Mouse (Mus musculus): ENCODE results near the gene Tubd1. TPM values are rescaled to one million over a fixed set of nuclear protein-coding genes. Genes with fewer than 3 reads are reported as not detected.

The Tubd1 gene
- total and polyA plus RNA-seq, 2 experiments from 2014 or later = 2.5 to 8.0 TPM

GRCm38 (mm10) chr11:86578809-86579730 is 34.3 kb downstream of the Tubd1 start:
- 56% methylated on average over 25 of the region's 25 CpGs for WGBS
- H3K4me3 ChIP-seq (ENCODE audit: low read depth, low read length) = no peak overlapping the region
- peaks cover 26% of the 10 kb centered on the region for H3K4me1 ChIP-seq (ENCODE audit: control insufficient read depth, insufficient read depth)
- no peaks in the 10 kb centered on the region for H3K9me3 ChIP-seq (replicated peaks; ENCODE audit: control insufficient read depth, low read length)
- DNase-seq (ENCODE audit: low spot score) (no peak), ATAC-seq (ENCODE audit: insufficient read depth, low read depth) (no peak)
- no peaks in the 10 kb centered on the region for H3K27me3 ChIP-seq (ENCODE audit: control insufficient read depth, insufficient read depth, low read length)
- H3K9ac ChIP-seq (replicated peaks; ENCODE audit: low read depth, low read length) = no peak overlapping the region
- no peak overlapping the region for H3K4me2 ChIP-seq (ENCODE audit: low read depth, low read length)
- H3K27ac ChIP-seq (ENCODE audit: low read depth) = peak overlapping the region; percentile 70
- TF ChIP-seq CTCF (IDR thresholded peaks at IDR 0.05; ENCODE audit: low read depth) = no peak
- TF ChIP-seq EP300 (IDR thresholded peaks at IDR 0.05; ENCODE audit: low read depth) = no peak
- H3K36me3 ChIP-seq (replicated peaks; ENCODE audit: control insufficient read depth, insufficient read depth, low read length) = no peaks in the 10 kb centered on the region

- Histone ChIP-seq H3K4me2 (ENCODE audit: low read depth, low read length) (no peak overlapping the region), H3K36me3 (replicated peaks; ENCODE audit: control insufficient read depth, insufficient read depth, low read length) (no peaks in the 10 kb centered on the region), H3K27me3 (ENCODE audit: control insufficient read depth, insufficient read depth, low read length) (no peaks in the 10 kb centered on the region), H3K4me1 (ENCODE audit: control insufficient read depth, insufficient read depth) (peaks cover 34% of the 10 kb centered on the region), H3K9me3 (replicated peaks; ENCODE audit: control insufficient read depth, low read length) (no peaks in the 10 kb centered on the region), H3K9ac (replicated peaks; ENCODE audit: low read depth, low read length) (no peak overlapping the region), H3K4me3 (ENCODE audit: low read depth, low read length) (no peak overlapping the region), H3K27ac (ENCODE audit: low read depth) (peak overlapping the region; percentile 70; the same call in 1 of the 2 replicates)
- DNase-seq (ENCODE audit: low spot score) (no peak), ATAC-seq (ENCODE audit: insufficient read depth, low read depth) (no peak)
- no peak for TF ChIP-seq CTCF (IDR thresholded peaks at IDR 0.05; ENCODE audit: low read depth)
- TF ChIP-seq EP300 (IDR thresholded peaks at IDR 0.05; ENCODE audit: low read depth) = no peak
- 72% methylated on average over 10 of the region's 10 CpGs for WGBS
Measured at GRCm38 (mm10) chr11:86579731-86580318, 35.0 kb downstream of the Tubd1 start.

DNA sequence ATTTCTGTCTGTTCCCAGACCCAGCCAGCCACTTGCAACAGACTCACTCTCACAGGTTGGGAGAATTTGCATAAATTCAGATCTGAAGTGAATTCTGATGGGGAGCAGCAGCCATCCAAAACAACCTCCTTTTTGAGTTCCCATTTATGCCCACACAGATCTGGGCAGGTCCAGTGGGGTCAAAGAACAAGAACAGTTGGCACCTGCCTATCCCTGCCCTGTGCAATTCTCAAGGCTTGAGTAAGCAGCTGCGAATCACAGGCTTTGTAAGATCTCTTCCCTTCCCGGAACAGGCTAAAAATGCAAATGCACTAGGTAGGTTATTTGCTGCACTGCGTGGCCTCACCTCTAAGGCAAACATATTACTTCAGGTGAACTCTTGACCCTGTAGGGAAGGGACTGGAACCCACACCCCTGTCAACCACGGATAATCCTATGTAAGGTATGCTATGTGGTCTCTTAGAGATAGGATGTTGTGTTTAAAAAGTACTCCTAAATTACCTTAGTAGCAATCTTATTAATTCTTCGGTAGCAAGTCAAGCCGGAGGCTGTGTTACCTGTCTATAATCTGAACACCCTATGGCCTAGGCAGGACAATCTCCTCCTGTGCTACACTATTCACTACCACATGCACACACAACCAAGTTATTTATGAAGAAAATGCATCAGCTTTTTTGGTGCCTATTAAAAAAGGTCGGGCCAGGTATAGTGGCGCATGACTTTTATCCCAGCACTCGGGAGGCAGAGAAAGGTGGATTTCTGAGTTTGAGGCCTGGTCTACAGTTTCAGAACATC is 35.7 kb downstream of the Tubd1 start:
- H3K4me1 ChIP-seq (ENCODE audit: control insufficient read depth, insufficient read depth) = peaks cover 37% of the 10 kb centered on the region

DNA sequence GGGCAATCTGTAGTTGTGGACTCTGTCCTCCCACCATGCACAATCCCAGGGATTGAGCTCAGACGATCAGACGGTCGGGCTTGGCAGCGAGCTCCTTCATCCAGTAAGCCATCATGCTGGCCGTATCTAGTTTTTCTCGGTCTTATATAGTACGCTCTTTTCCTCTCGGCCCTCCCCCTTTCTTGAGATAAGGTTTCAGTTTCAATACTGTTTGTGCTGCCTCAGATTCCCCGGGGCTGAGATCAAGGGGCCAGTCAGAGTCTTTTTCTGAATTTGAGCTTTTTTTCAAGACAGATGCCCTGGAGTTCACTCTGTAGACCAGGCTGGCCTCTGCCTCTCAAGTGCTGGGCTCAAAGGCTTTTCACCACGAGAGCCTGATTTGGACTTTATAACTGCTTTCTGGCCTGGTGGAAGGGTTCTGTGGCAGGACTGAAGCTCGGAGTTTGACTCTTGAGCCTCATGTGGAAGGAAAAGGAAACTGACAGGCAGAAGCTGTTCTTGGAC is 36.5 kb downstream of the Tubd1 start:
- Histone ChIP-seq H3K27ac (ENCODE audit: low read depth) (peak overlapping the region; percentile 73), H3K27me3 (ENCODE audit: control insufficient read depth, insufficient read depth, low read length) (no peaks in the 10 kb centered on the region), H3K4me3 (ENCODE audit: low read depth, low read length) (peak overlapping the region; percentile 17; the same call in 1 of the 2 replicates), H3K4me1 (ENCODE audit: control insufficient read depth, insufficient read depth) (peaks cover 37% of the 10 kb centered on the region), H3K36me3 (replicated peaks; ENCODE audit: control insufficient read depth, insufficient read depth, low read length) (no peaks in the 10 kb centered on the region), H3K9ac (replicated peaks; ENCODE audit: low read depth, low read length) (peak overlapping the region; percentile 39; the same call in 1 of the 2 replicates), H3K9me3 (replicated peaks; ENCODE audit: control insufficient read depth, low read length) (no peaks in the 10 kb centered on the region), H3K4me2 (ENCODE audit: low read depth, low read length) (peak overlapping the region; percentile 44)
- WGBS = 19% methylated on average over 11 of the region's 11 CpGs
- DNase-seq (ENCODE audit: low spot score) = peak; percentile 43
- ATAC-seq (ENCODE audit: insufficient read depth, low read depth) = peak; percentile 51
- TF ChIP-seq EP300 (IDR thresholded peaks at IDR 0.05; ENCODE audit: low read depth) = no peak
- TF ChIP-seq CTCF (IDR thresholded peaks at IDR 0.05; ENCODE audit: low read depth) = no peak

More for the DNA sequence above, 35.7 kb downstream of the Tubd1 start:
- TF ChIP-seq EP300 (IDR thresholded peaks at IDR 0.05; ENCODE audit: low read depth) (no peak), CTCF (IDR thresholded peaks at IDR 0.05; ENCODE audit: low read depth) (no peak)
- H3K27ac ChIP-seq (ENCODE audit: low read depth) = peak overlapping the region; percentile 73
- 83% methylated on average over 9 of the region's 9 CpGs for WGBS
- H3K36me3 ChIP-seq (replicated peaks; ENCODE audit: control insufficient read depth, insufficient read depth, low read length) = no peaks in the 10 kb centered on the region
- no peak overlapping the region for H3K4me3 ChIP-seq (ENCODE audit: low read depth, low read length)
- 0 out of 2 replicates have a peak overlapping the region, but pooled peaks have one; percentile 39 for H3K9ac ChIP-seq (replicated peaks; ENCODE audit: low read depth, low read length)
- ATAC-seq (ENCODE audit: insufficient read depth, low read depth) (no peak), DNase-seq (ENCODE audit: low spot score) (no peak)
- H3K9me3 ChIP-seq (replicated peaks; ENCODE audit: control insufficient read depth, low read length) = no peaks in the 10 kb centered on the region
- peak overlapping the region; percentile 44 for H3K4me2 ChIP-seq (ENCODE audit: low read depth, low read length)
- H3K27me3 ChIP-seq (ENCODE audit: control insufficient read depth, insufficient read depth, low read length) = no peaks in the 10 kb centered on the region

Measured in heart, postnatal 0 days (tissue).